Mouse (Mus musculus) ovary, postnatal 10 days (tissue): ENCODE measurements around the gene Wdr83.
"Not testable (repeated sequence)": the region's sequence is repeated elsewhere in the genome, so short reads cannot be mapped to it uniquely, and the experiment has no call there.

Experiments
- DNase-seq: peaks from one replicate; pipeline ENCODE4 v3.0.0; 2022; ENCODE audit warnings: low spot score

Wdr83 gene

DNA sequence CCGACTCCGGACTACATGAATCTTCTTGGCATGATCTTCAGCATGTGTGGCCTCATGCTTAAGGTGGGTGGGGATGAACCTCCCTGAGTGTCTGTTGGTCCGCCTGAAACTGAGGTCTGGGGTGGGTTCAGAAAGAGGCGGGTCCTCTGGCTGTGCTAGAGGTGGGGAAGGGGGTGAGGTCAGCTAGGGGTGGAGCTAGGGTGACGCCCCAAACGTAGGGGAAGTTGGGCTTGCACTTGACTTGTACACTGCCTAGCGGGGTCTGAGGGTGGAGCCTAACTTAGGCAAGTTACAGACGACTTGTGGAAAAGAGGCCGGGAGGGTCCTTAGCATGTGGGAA lies at the start of gene Wdr83:
Gene Wdr83 (minus strand): TSS at position 91 of the 340 bp plus-strand sequence.
- DNase-seq: no peak

DNA sequence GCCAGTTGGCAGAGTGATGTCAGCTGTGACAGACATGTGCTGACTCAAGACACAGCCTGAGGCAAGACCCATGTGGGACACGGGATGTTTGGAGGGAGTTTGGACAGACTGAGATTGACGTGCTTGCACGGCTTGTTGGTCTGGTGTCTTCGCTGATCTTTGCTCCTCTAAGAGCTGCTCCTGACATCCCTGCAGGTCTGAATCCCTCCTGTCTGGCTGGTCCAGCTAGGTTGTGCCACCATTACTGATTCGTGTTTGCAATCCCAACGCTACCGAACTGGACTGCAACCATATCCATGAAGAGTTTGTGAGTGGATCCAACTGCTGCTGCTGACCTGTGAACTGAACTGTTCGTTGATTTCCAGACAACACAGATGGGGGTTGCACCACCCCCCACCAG lies 42.6 kb upstream of the Wdr83 start:
- no peak for DNase-seq

DNA sequence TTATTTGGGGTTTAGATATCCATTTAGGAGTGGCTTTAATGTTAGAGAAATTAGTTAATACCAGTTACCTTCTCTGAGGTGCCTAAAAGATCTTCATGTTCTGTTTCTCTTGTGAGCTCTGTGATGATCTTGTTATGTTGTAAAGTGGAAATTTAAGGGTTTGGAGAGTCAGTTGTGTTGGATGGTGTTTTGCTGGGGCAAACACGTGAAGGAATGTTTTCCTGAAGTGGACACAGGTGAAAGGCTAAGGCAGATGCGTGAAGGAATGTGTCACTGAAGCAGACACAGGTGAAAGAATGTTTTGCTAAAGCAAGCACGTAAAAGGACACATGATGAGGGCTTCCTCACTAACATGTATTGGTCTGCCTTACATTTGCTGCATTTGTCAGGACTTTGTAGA lies 41.9 kb upstream of the Wdr83 start, which contains the start of gene Zfp791:
Gene Zfp791 (minus strand): TSS at position 101 of the 400 bp plus-strand sequence.
- DNase-seq: no peak

DNA sequence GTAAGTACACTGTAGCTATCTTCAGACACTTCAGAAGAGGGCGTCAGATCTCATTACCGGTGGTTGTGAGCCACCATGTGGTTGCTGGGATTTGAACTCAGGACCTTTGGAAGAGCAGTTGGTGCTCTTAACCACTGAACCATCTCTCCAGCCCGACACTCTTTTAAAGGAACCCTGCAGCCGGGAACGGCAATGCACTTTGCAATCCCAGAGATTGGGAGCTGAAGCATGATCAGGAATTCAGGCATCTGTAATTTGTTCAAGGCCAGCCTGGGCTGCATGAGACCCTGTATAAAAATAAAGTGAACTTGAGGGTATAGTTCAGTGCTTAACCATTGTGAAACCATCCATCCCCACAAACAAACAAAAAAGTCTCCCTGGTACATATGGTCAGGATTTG lies 39.1 kb upstream of the Wdr83 start:
- DNase-seq: not testable (repeated sequence)

DNA sequence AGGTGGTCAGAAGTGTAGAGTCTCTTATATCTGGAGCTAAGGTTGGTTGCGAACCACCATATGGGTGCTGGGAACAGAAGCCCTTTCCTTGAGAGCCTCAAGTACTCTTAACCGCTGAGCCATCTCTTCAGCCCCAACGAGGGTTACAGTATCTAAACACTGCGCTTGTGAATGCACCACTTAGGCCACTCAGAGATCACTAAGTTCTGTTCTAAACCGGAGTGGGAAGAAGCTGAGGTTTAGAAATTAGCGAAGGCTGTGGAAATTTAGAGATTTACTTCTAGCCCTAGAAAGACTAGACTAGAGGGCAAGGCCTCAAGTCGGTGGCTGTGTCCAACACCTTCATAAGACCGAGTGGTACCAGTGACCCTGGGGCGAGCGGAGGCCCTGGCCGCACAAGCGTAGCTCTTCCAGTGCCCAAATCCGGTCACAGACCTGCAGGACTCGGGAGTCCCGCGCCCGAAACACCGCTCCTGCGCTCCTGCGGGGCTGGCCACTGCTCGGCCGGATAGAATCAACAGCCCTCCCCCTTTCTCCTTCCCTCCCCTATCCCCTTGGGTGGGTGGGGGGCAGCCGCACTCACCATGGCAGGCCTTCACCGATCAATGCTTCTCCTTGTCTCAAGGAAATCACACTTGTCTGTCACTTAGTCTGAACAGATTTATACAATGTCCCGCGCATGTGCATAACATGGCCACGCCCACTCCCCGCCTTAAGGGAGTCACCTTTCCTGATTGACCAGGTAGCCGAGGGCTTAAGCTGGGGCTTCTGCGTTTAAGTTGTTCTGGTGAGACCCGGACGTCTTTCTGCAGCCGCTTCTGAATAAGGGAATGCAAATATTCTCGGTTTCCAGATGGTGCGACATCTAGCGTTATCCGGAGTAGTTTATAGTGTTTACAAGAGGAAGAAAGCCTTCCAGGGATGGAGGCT lies 38.2 kb upstream of the Wdr83 start:
- peak; percentile 57 for DNase-seq

DNA sequence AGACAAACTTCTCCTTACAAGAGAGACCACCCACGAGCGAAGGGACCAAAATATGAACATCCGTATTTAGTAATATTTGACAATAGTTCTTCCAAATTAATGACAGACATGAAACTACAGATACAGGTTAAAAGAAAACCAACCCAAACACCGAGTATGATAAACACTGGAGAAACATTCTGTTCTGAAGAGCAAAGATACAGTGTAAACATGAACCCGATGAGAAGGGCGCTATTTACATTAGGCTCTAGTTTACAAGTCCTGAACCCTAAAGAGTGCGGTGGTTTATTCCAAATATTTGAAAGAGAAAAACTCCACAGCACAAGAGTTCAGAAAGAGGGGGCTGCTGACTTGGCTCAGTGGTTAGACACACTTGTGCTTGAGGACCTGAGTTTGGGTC lies 35.9 kb upstream of the Wdr83 start:
- no peak for DNase-seq

DNA sequence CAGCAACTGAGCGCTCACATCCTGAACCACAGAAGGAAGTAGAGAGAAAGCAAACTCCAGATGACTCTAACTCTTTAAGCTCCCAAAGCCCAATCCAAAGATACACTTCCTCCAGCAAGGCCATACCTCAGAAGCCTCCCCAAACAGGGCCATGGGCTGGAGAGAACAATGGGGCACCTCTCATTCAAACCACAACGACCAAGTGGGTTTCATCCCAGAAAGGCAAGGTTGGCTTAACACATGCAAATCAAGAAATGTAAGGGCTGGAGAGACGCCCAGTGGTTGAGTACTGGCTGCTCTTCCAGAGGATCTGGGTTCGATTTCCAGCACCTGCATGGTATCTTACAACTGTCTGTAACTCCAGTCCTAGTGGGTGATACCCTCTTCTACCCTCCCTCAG lies 34.4 kb upstream of the Wdr83 start:
- no peak for DNase-seq

DNA sequence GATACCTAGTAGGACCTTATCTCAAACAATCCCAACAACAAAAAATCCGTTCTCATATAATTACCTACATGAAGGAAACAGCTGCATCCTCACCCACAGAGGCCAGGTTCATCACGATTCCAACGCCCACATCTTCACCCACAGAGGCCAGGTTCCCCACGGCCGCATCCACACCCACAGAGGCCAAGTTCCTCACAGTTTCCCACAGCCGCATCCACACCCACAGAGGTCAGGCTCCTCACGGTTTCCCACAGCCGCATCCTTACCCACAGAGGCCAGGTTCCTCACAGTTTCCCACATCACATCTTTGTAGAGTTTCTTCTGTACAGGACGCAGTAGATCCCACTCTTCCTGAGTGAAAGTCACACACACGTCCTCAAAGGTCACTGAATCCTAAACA lies 32.1 kb upstream of the Wdr83 start:
- DNase-seq: no peak

DNA sequence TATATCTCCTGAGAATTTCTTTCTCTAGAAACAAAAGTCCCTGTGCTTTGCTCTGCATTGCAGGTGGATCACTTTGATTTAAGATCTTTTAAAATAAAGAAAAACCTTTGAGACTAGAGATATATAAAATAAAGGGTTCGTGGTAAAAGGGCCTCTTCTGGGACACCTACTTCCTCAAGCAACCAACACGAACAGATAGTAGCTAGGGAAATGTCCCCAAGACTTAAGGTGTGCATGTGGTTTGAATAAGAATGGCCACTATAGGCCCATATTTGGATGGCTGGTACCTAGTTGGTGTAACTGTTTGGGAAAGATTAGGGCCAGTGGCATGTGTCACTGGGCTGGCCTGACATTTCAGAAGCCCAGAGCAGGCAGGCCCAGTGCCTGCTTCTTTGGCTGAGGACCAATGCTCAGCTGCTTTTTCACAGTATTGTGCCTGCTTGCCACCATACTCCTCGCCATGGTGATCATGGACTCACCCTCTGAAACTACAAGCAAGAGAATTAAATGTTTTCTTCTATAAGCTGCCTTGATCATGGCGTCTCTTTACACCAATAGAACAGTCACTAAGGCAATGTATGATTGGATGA lies 19.1 kb upstream of the Wdr83 start:
- DNase-seq: no peak

DNA sequence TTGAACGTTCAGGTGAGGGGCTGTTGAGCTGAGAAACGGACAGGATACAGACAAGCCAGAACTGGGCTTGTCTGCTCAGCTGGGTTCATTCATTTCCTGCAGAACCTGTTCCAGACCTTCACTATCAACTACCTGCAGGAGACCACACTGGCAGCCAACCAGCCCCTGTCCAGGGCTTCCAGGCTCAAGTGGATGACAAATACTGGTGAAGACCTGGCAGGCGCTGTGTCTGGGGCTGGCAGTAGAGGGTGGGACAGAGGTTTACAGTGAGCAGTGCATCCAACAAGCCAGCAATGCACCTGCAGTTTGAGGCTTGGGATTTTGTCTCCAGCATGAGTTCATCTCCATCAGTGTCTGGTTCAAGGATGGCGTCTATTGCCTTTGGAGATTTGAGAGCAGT lies 15.7 kb upstream of the Wdr83 start:
- DNase-seq: no peak

DNA sequence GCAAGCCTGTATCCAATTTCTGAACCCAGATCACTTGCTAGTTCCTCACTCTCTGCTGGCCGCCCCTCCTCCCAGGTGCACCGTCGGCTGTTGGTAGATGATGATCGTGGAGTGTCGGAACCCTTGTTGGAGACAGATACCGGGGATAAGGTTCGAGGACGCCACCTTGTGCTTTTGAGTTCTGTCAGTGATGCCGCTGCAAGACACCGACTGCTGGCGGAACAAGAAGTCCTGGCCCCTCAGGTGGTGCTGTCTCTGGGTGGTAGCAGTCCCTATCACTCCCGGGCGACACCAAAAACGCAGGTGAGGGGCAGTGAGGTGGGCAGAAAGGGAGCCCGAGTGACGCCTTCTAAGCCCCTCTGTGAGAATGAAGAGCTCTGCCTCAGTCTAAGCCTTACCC lies 15.1 kb upstream of the Wdr83 start:
- no peak for DNase-seq

DNA sequence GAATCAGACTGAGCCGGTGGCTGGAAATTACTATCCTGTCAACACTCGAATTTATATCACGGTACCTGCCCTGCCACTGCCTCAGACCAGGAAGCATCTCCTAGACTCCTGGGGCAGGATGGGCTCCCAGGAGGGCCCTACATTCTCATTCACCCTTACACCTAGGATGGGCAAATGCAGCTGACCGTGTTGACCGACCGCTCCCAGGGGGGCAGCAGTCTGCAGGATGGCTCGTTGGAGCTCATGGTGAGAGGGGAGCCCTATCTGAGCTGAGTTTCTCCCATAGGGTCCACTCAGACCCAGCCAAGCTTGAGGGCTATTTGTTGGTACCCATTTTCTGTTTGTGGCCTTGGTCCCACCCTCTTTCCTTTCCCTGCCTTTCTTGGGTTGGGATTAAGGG lies 14.5 kb upstream of the Wdr83 start:
- DNase-seq: no peak

DNA sequence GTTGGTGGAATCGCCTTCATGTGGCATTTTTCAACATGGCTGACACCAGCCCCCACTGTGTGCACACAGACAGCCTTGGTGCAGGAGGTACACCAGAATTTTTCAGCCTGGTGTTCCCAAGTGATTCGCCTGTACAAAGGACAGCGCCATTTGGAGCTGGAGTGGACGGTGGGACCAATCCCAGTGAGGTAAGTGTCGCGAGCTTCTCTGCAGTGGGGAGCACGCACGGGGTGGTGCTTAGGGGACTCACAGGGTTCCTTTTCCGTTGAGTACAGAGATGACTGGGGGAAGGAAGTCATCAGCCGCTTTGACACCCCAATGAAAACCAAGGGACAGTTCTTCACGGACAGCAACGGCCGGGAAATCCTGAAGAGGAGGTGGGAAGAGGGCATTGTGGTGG lies 13.9 kb upstream of the Wdr83 start:
- DNase-seq: no peak

DNA sequence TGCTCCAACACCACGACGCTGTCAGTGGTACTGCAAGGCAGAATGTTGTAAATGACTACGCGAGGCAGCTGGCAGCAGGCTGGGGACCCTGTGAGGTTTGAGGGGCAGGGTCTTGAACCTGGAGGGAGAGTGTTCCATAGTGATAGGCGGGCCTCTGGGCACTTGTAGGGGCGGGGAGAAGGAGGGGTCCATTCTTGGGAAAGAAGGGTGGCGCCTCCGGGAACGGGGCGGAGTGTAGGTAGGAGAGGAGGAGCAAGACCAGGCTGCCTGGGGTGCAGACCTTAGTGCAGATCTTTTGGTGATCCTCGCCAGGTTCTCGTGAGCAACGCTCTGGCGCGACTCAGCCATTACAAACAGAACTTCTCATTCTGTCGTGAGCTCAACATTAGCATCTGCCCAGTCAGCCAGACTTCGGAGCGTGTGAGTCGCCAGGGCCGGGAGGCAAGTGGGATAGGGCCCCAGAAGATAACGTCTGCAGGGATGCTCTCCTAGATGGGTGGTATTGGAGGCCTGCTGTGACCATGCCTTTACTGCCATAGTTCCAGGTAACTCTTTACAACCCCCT lies 10.5 kb upstream of the Wdr83 start:
- DNase-seq: no peak

DNA sequence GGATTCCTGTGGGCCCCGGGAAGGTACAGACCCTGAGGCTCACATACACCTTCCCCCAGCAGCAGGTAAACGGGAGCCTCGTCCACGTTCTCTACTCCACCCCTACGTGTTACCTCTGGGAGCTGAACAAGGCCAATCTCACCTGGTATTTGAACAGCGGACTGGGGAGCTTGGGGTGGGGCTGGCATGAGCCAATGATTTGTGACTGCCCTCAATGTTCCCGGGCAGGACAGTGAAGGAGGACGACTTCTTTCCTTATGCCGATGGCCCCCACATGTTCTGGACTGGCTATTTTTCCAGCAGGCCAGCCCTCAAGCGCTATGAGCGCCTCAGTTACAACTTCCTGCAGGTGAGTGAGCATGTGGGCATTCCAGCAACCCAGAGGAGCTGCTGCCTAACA lies 9.8 kb upstream of the Wdr83 start:
- DNase-seq: no peak

DNA sequence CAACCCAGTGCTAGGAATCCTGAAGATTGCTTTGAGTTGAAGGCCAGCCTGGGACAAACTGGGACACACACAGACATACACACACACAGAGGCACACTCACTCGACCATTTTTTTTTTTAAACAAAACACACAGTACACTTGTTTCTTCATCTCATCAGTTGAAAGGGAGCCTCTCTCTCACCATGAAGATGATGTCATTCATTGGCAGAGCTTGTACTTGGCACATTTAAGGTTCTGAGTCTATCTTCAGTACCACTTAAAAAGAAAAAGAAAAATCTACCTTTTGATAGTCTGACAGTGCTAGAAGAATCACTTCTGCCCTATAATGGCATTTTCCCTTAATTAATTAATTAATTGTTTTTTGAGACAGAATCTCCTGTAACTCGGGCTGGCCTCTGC lies 7.7 kb upstream of the Wdr83 start:
- DNase-seq: no peak

DNA sequence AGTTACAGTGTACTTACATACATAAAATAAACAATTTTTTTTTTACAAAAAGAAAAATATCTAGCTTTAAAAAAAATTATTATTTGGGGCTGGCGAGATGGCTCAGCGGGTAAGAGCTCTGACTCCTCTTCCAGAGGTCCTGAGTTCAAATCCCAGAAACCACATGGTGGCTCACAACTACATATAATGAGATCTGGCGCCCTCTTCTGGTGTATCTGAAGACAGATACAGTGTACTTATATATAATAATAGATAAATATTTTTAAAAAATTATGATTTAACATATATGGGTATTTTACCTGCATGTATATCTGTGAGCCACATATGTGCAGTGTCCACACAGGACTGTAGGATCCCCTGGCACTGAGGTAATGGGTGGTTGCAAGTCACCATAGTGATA lies 5.1 kb upstream of the Wdr83 start:
- DNase-seq: no peak

DNA sequence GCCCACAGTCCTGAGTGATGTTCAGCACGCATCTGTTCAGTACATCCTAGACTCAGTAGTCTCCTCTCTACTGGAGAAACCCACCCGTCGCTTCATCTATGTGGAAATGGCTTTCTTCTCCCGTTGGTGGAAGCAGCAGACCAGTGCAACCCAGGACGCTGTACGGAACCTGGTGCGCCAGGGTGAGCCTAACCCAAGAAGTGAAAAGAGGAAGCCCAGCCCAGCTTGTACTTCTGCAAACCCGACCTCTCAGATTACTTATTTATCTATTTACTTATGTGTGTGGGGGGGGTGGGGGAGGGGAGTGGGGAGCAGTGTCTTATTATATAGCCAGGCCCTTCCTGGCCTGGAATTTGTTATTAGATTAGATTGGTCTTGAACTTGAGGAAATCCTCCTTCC lies 3.5 kb upstream of the Wdr83 start:
- no peak for DNase-seq

DNA sequence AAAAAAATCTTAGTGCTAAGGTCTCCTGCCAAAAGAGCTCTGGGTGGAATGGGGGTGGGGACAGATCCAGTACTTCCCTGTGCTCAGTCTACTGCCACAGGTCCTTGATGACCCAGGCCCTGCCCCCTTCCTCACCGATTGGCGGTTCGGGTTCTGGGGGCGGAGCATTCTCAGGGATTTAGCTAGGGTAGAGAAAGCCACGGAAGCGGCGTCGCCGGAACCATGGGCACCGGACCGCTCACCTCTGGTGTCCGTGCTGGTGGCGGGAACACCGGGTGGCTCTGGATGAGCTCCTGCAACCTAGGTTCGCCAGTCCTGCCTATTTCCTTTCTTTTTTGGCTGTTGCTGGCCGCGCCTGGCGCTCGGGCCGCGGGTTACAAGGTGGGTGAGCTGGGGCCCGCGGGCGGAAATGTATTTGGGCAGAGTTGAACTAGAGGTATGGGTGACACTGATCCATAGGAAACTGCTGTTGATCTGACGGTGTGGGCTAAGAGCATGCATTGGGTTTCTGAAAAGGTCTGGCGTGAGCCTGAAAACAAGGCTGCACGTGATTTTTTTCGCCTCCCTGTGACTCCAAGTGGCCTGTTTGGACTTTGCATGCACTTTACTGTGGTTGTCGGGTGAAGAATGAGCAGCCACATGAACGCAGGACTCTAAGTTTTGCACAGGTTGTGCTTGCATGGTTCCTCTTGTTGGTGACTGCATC lies 2.2 kb upstream of the Wdr83 start, which contains the start of gene Man2b1:
Gene Man2b1 (plus strand): TSS at position 163 of the 706 bp plus-strand sequence.
- DNase-seq: peak; percentile 72

DNA sequence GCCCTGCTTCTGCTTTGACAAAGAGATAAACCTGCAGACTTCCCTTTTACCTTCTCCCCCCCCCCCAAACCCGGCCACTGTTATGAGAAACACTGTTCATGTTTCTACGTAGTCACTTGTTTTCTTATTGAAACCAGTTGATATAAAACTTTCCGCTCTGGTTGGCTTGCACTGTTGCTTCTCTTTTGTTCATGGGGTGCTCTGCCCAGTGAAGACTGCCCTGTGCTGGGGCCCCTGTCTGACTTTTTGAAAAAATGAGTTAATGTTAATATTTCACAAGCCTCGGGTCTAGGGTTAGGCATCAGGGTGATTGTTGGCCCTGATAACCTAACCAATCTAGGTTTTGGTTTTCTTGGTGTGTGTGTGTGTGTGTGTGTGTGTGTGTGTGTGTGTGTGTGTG lies 1.1 kb upstream of the Wdr83 start:
- not testable (repeated sequence) for DNase-seq

DNA sequence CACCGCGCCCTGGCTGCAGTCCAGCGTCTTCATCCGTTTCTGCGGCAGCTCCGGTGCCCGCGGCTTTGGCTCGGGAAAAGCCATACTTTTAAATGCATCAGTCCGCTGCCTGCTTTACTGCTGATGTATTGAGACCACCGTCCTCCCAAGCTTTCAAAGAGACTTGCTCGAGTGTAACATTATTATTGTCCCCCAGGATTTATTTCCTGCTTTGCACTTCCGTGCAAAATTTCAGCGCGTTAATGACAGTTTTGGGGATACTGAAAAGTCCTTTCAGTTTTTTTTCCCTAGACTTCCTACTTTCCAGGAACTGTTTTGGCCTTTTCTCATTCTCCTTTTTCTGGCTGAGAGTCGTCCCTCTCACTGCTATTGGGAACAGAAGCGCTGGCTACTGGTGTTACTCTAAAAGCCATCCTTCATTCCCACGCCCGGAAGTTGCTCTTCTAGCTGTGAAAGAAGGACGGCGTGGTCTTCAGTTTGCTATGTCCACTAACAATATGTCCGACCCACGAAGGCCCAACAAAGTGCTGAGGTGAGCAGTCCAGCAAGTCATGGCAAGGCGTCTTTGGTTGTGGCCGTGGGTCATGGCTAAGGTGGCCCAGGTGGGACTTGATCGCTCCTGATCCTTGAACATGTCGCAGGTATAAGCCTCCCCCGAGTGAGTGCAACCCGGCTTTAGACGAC lies 432 bp downstream of the Wdr83 start, which contains the start of gene Wdr83os:
Gene Wdr83os (plus strand): TSS at position 209 of the 684 bp plus-strand sequence.
- no peak for DNase-seq

DNA sequence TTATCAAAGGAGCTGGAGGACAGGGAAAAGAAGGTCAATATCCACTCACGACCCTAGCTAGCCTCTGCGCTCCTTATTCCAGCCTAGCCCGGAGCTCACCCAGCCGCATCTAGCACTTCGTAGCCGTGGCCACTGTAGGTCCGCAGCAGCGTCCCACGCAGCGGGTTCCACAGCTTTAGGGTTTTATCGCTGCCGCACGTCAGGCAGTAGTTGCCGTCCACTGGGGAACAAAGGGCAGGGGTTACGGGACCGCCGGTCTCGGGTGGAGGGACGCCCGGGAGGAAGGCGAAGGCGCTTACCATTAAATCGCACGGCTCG lies 933 bp downstream of the Wdr83 start:
- DNase-seq: no peak
